Mouse (Mus musculus): Measurements from ENCODE around the gene Samhd1. TPM values are rescaled to one million over a fixed set of nuclear protein-coding genes. Genes with fewer than 3 reads are reported as not detected.

Samhd1 gene
- total and polyA plus RNA-seq, 3 experiments: 32.8 to 79.5 (median 67.9) TPM

- Histone ChIP-seq H3K27me3 (replicated peaks) (peaks cover 20% of the 10 kb centered on the region), H3K4me1 (ENCODE audit: control insufficient read depth in 1 of 2, insufficient read depth in 2 of 2) (peaks cover 0 to 3% of the 10 kb centered on the region in 2 experiments; a peak in 2 of 4 replicates), H3K9ac (ENCODE audit: insufficient read depth, low read depth) (no peak within 1 kb of the TSS), H3K36me3 (replicated peaks in 1 of 2; ENCODE audit: control insufficient read depth in 1 of 2, insufficient read depth in 1 of 2, low read length in 1 of 2) (no peaks in the 10 kb centered on the region), H3K27ac (ENCODE audit: insufficient read depth, low read depth) (no peak within 1 kb of the TSS), H3K4me2 (ENCODE audit: insufficient read depth, low read depth, poor library complexity, severe bottlenecking) (no peak within 1 kb of the TSS), H3K79me2 (replicated peaks; ENCODE audit: control insufficient read depth, extremely low read depth, insufficient read depth, poor library complexity, severe bottlenecking) (no peaks in the 10 kb centered on the region), H3K9me3 (replicated peaks; ENCODE audit: low read length) (no peaks in the 10 kb centered on the region), H3K4me3 (replicated peaks in 1 of 3; ENCODE audit: low read depth in 2 of 3, low read length in 2 of 3, poor library complexity in 1 of 3) (no peak within 1 kb of the TSS)
- DNase-seq (ENCODE audit: extremely low read depth): no peak
- dilution Hi-C loops (cut with MboI; ENCODE audit: extremely low pct_ligation_motif_present, extremely low pct_unique_long_range_greater_than_20kb, low sequenced_read_pairs): no loop called here
- TF ChIP-seq ZMIZ1 (IDR thresholded peaks at IDR 0.05; ENCODE audit: low read depth, low read length): no peak
- no peak for TF ChIP-seq CHD1 (IDR thresholded peaks at IDR 0.05; ENCODE audit: low read depth, low read length)
- no peak for TF ChIP-seq ZKSCAN1 (IDR thresholded peaks at IDR 0.05; ENCODE audit: borderline replicate concordance, low read depth, low read length)
- no peak for TF ChIP-seq HCFC1 (IDR thresholded peaks at IDR 0.05; ENCODE audit: low read depth, low read length)
- TF ChIP-seq IRF4 (IDR thresholded peaks at IDR 0.05; ENCODE audit: low read depth, low read length): no peak
- TF ChIP-seq POLR2A (IDR thresholded peaks at IDR 0.05; ENCODE audit: low read depth, low read length): no peak
- TF ChIP-seq ZC3H11A (IDR thresholded peaks at IDR 0.05; ENCODE audit: low read depth, low read length): no peak
- no peak for TF ChIP-seq MAZ (IDR thresholded peaks at IDR 0.05; ENCODE audit: low read depth, low read length)
- in situ Hi-C loops (cut with MboI; ENCODE audit: low pct_ligation_motif_present, low pct_unique_long_range_greater_than_20kb, low sequenced_read_pairs): loop anchor here (5.0 to 25.0 kb wide), 2 partner anchors 49 to 199 kb away; partner anchors contain the start of gene Sla2
These were observed 48.3 kb downstream of the Samhd1 start, which contains the start of gene Tldc2 for GRCm38 (mm10) chr2:157086796-157087195. TSS of gene Tldc2 (plus strand) at chr2:157087055.

GRCm38 (mm10) chr2:157084831-157085585 is 50.1 kb downstream of the Samhd1 start:
- in situ Hi-C loops (cut with MboI; ENCODE audit: low pct_ligation_motif_present, low pct_unique_long_range_greater_than_20kb, low sequenced_read_pairs) (loop anchor here (5.0 to 25.0 kb wide), 2 partner anchors 48 to 198 kb away; partner anchors contain the start of gene Sla2), dilution Hi-C loops (cut with MboI; ENCODE audit: extremely low pct_ligation_motif_present, extremely low pct_unique_long_range_greater_than_20kb, low sequenced_read_pairs) (no loop called here)
- H3K27me3 ChIP-seq (replicated peaks): peaks cover 36% of the 10 kb centered on the region

GRCm38 (mm10) chr2:157081960-157082359 is 53.1 kb downstream of the Samhd1 start:
- Histone ChIP-seq H3K4me2 (ENCODE audit: insufficient read depth, low read depth, poor library complexity, severe bottlenecking) (no peak overlapping the region), H3K4me1 (ENCODE audit: control insufficient read depth in 1 of 2, insufficient read depth in 2 of 2) (peaks cover 5 to 9% of the 10 kb centered on the region in 2 experiments; a peak in 1 of 4 replicates), H3K27ac (ENCODE audit: insufficient read depth, low read depth) (no peak overlapping the region), H3K36me3 (replicated peaks in 1 of 2; ENCODE audit: control insufficient read depth in 1 of 2, insufficient read depth in 1 of 2, low read length in 1 of 2) (no peaks in the 10 kb centered on the region), H3K79me2 (replicated peaks; ENCODE audit: control insufficient read depth, extremely low read depth, insufficient read depth, poor library complexity, severe bottlenecking) (no peaks in the 10 kb centered on the region), H3K9ac (ENCODE audit: insufficient read depth, low read depth) (no peak overlapping the region), H3K27me3 (replicated peaks) (peaks cover 65% of the 10 kb centered on the region), H3K9me3 (replicated peaks; ENCODE audit: low read length) (no peaks in the 10 kb centered on the region), H3K4me3 (replicated peaks in 1 of 3; ENCODE audit: low read depth in 2 of 3, low read length in 2 of 3, poor library complexity in 1 of 3) (no peak overlapping the region)
- in situ Hi-C loops (cut with MboI; ENCODE audit: low pct_ligation_motif_present, low pct_unique_long_range_greater_than_20kb, low sequenced_read_pairs) (loop anchor here (25.0 kb wide), 1 partner anchor 195 kb away; the partner anchor contains the start of gene Sla2), dilution Hi-C loops (cut with MboI; ENCODE audit: extremely low pct_ligation_motif_present, extremely low pct_unique_long_range_greater_than_20kb, low sequenced_read_pairs) (no loop called here)
- DNase-seq (ENCODE audit: extremely low read depth): no peak
- TF ChIP-seq MAZ (IDR thresholded peaks at IDR 0.05; ENCODE audit: low read depth, low read length): no peak
- no peak for TF ChIP-seq ZC3H11A (IDR thresholded peaks at IDR 0.05; ENCODE audit: low read depth, low read length)
- TF ChIP-seq SMC3 (IDR thresholded peaks at IDR 0.05; ENCODE audit: low read depth, low read length): no peak
- TF ChIP-seq RAD21 (IDR thresholded peaks at IDR 0.05; ENCODE audit: low read depth, low read length): no peak
- no peak for TF ChIP-seq ELF1 (IDR thresholded peaks at IDR 0.05; ENCODE audit: low read depth, low read length)
- no peak for TF ChIP-seq ETS1 (conservative IDR thresholded peaks at IDR 0.05; ENCODE audit: low read depth, low read length)
- TF ChIP-seq CHD2 (IDR thresholded peaks at IDR 0.05; ENCODE audit: low read length): no peak
- TF ChIP-seq ZMIZ1 (IDR thresholded peaks at IDR 0.05; ENCODE audit: low read depth, low read length): no peak
- no peak for TF ChIP-seq ZNF384 (IDR thresholded peaks at IDR 0.05; ENCODE audit: low read depth, low read length)
- no peak for TF ChIP-seq HCFC1 (IDR thresholded peaks at IDR 0.05; ENCODE audit: low read depth, low read length)
- no peak for TF ChIP-seq MAX (IDR thresholded peaks at IDR 0.05; ENCODE audit: low read length)
- no peak for TF ChIP-seq CHD1 (IDR thresholded peaks at IDR 0.05; ENCODE audit: low read depth, low read length)
- TF ChIP-seq PAX5 (IDR thresholded peaks at IDR 0.05; ENCODE audit: low read length): no peak
- TF ChIP-seq JUN (IDR thresholded peaks at IDR 0.05; ENCODE audit: insufficient read depth, low read depth, low read length): no peak
- TF ChIP-seq RCOR1 (conservative IDR thresholded peaks at IDR 0.05; ENCODE audit: low read depth, low read length): no peak
- no peak for TF ChIP-seq MYC (IDR thresholded peaks at IDR 0.05; ENCODE audit: low read depth, low read length)
- no peak for TF ChIP-seq E2F4 (IDR thresholded peaks at IDR 0.05; ENCODE audit: insufficient replicate concordance, low read depth, low read length)
- TF ChIP-seq TCF12 (IDR thresholded peaks at IDR 0.05; ENCODE audit: low read depth, low read length): no peak
- TF ChIP-seq NRF1 (IDR thresholded peaks at IDR 0.05; ENCODE audit: low read depth, low read length): no peak
- TF ChIP-seq CTCF (conservative IDR thresholded peaks at IDR 0.05 in 1 of 2, IDR thresholded peaks at IDR 0.05 in 1 of 2; ENCODE audit: low read depth in 2 of 2, low read length in 2 of 2): no peak

More at GRCm38 (mm10) chr2:157084831-157085585, 50.1 kb downstream of the Samhd1 start:
- TF ChIP-seq ZKSCAN1 (IDR thresholded peaks at IDR 0.05; ENCODE audit: borderline replicate concordance, low read depth, low read length): no peak
- Histone ChIP-seq H3K36me3 (replicated peaks in 1 of 2; ENCODE audit: control insufficient read depth in 1 of 2, insufficient read depth in 1 of 2, low read length in 1 of 2) (no peaks in the 10 kb centered on the region), H3K9me3 (replicated peaks; ENCODE audit: low read length) (no peaks in the 10 kb centered on the region), H3K79me2 (replicated peaks; ENCODE audit: control insufficient read depth, extremely low read depth, insufficient read depth, poor library complexity, severe bottlenecking) (no peaks in the 10 kb centered on the region), H3K4me3 (replicated peaks in 1 of 3; ENCODE audit: low read depth in 2 of 3, low read length in 2 of 3, poor library complexity in 1 of 3) (no peak overlapping the region), H3K4me1 (ENCODE audit: control insufficient read depth in 1 of 2, insufficient read depth in 2 of 2) (0 out of 4 replicates have a peak, but pooled peaks cover 0 to 2% of the 10 kb centered on the region in 2 experiments), H3K4me2 (ENCODE audit: insufficient read depth, low read depth, poor library complexity, severe bottlenecking) (no peak overlapping the region), H3K27ac (ENCODE audit: insufficient read depth, low read depth) (no peak overlapping the region), H3K9ac (ENCODE audit: insufficient read depth, low read depth) (no peak overlapping the region)
- DNase-seq (ENCODE audit: extremely low read depth): no peak

All from CH12.LX (cell line).